In the genomic region with DNA sequence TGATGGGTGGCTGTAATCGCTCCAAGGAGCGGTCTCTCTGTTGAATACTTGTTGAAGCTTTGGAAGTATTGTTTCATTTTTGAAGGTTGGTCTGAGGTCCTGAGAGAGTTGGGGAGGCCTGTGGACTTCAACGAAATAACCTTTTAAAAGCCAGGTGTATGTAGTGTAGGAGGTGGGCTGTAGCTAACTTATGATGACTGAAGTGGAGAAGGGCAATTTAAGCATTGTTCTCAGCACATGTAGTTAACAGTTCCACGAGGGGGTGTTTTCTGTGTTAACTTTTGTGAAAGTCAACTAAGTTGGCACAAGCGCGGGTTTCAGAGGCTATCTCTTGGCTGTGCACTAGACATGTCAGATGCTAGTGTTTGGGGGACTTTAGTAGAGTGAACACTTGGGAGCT, we compare ENCODE assay signal across 9 mouse cellular contexts. TPM values are rescaled to one million over a fixed set of nuclear protein-coding genes. Genes with fewer than 3 reads are reported as not detected.
A peak's percentile ranks its signal among the peaks of the same experiment; 100 is the strongest.
DNase-seq lines count a peak whose midpoint lies in the region; ATAC-seq and TF ChIP-seq lines count a peak whose summit lies in the region.
"Had no signal": no experiment of that assay in that cellular context is flagged by ENCODE, and none has a peak within 500 bp of the region (broad histone marks: within the 10 kb centered on the region; RNA-seq: fewer than 3 reads in every experiment).

No protein-coding gene starts in this region.

- H3K9ac ChIP-seq in CH12.LX (ENCODE audit: insufficient read depth, low read depth), result peak overlapping the region; percentile 95
- H3K9ac ChIP-seq in forebrain, embryonic 16.5 days (replicated peaks; ENCODE audit: low read depth, low read length), result no peak overlapping the region
- H3K9ac ChIP-seq in liver, embryonic 12.5 days, result peak overlapping the region; percentile 97

- peaks cover 44% of the 10 kb centered on the region for H3K79me2 ChIP-seq in CH12.LX (replicated peaks; ENCODE audit: control insufficient read depth, extremely low read depth, insufficient read depth, poor library complexity, severe bottlenecking)

- H3K4me3 ChIP-seq in CH12.LX (replicated peaks in 1 of 3; ENCODE audit: low read depth in 2 of 3, low read length in 2 of 3, poor library complexity in 1 of 3), result peak overlapping the region; percentile 80 to 89 (median 85)
- peak overlapping the region; percentile 82 for H3K4me3 ChIP-seq in forebrain, embryonic 16.5 days (replicated peaks; ENCODE audit: low read length)
- peak overlapping the region; percentile 96 for H3K4me3 ChIP-seq in liver, embryonic 12.5 days

- H3K36me3 ChIP-seq in CH12.LX (replicated peaks in 1 of 2; ENCODE audit: control insufficient read depth in 1 of 2, insufficient read depth in 1 of 2, low read length in 1 of 2), result peaks cover 2 to 11% of the 10 kb centered on the region in 2 experiments
- no peaks in the 10 kb centered on the region for H3K36me3 ChIP-seq in forebrain, embryonic 16.5 days (ENCODE audit: control insufficient read depth, insufficient read depth)
- no peaks in the 10 kb centered on the region for H3K36me3 ChIP-seq in liver, embryonic 12.5 days

- no peak for TF ChIP-seq CTCF in CH12.LX (conservative IDR thresholded peaks at IDR 0.05 in 1 of 2, IDR thresholded peaks at IDR 0.05 in 1 of 2; ENCODE audit: low read depth in 2 of 2, low read length in 2 of 2)

- DNase-seq in gastrocnemius, adult 18-20 months (ENCODE audit: low spot score), result peak; percentile 2
- no peak for DNase-seq in gastrocnemius, postnatal 4 days (ENCODE audit: low spot score in 2 of 2)
- DNase-seq in CH12.LX (ENCODE audit: extremely low read depth), result no peak
- DNase-seq in urinary bladder, postnatal 10 days (ENCODE audit: low spot score), result no peak
- no peak for DNase-seq in ovary, postnatal 36 days (ENCODE audit: low spot score)
- DNase-seq in thymus, postnatal 4 days, result no peak

- no peak for TF ChIP-seq POLR2A in CH12.LX (IDR thresholded peaks at IDR 0.05; ENCODE audit: low read depth, low read length)

- H3K4me2 ChIP-seq in CH12.LX (ENCODE audit: insufficient read depth, low read depth, poor library complexity, severe bottlenecking), result peak overlapping the region; percentile 99
- peak overlapping the region; percentile 60 for H3K4me2 ChIP-seq in forebrain, embryonic 16.5 days (ENCODE audit: low read length)
- H3K4me2 ChIP-seq in liver, embryonic 12.5 days, result peak overlapping the region; percentile 85

- H3K27me3 ChIP-seq in CH12.LX (replicated peaks), result no peaks in the 10 kb centered on the region
- no peaks in the 10 kb centered on the region for H3K27me3 ChIP-seq in forebrain, embryonic 16.5 days (replicated peaks; ENCODE audit: control insufficient read depth, insufficient read depth, low read length)
- H3K27me3 ChIP-seq in liver, embryonic 12.5 days (replicated peaks), result no peaks in the 10 kb centered on the region
- H3K27me3 ChIP-seq: Patski had no signal

- no peaks in the 10 kb centered on the region for H3K9me3 ChIP-seq in CH12.LX (replicated peaks; ENCODE audit: low read length)
- H3K9me3 ChIP-seq in forebrain, embryonic 16.5 days (ENCODE audit: control insufficient read depth, low read length), result no peaks in the 10 kb centered on the region
- no peaks in the 10 kb centered on the region for H3K9me3 ChIP-seq in liver, embryonic 12.5 days (replicated peaks)

- 47% methylated on average over 6 of the region's 6 CpGs for WGBS in forebrain, embryonic 16.5 days
- 33% methylated on average over 6 of the region's 6 CpGs for WGBS in liver, embryonic 12.5 days (ENCODE audit: insufficient replicate concordance)

- no peak for ATAC-seq in forebrain, embryonic 16.5 days
- ATAC-seq in liver, embryonic 12.5 days, result no peak

- in situ Hi-C loops in CH12.LX (cut with MboI; ENCODE audit: low pct_ligation_motif_present, low pct_unique_long_range_greater_than_20kb, low sequenced_read_pairs), result no loop called here

- peaks cover 3 to 24% of the 10 kb centered on the region in 2 experiments; a peak in 2 of 4 replicates for H3K4me1 ChIP-seq in CH12.LX (ENCODE audit: control insufficient read depth in 1 of 2, insufficient read depth in 2 of 2)
- peaks cover 18% of the 10 kb centered on the region for H3K4me1 ChIP-seq in forebrain, embryonic 16.5 days (replicated peaks; ENCODE audit: control insufficient read depth, insufficient read depth, low read length)
- peaks cover 49% of the 10 kb centered on the region for H3K4me1 ChIP-seq in liver, embryonic 12.5 days

- TF ChIP-seq RAD21 in CH12.LX (IDR thresholded peaks at IDR 0.05; ENCODE audit: low read depth, low read length), result no peak

- dilution Hi-C loops in CH12.LX (cut with MboI; ENCODE audit: extremely low pct_ligation_motif_present, extremely low pct_unique_long_range_greater_than_20kb, low sequenced_read_pairs), result no loop called here

- H3K27ac ChIP-seq in CH12.LX (ENCODE audit: insufficient read depth, low read depth), result no peak overlapping the region
- no peak overlapping the region for H3K27ac ChIP-seq in forebrain, embryonic 16.5 days (ENCODE audit: low read length)
- H3K27ac ChIP-seq in liver, embryonic 12.5 days, result no peak overlapping the region

- TF ChIP-seq EP300 in CH12.LX (IDR thresholded peaks at IDR 0.05; ENCODE audit: low read length), result no peak

TF ChIP-seq in CH12.LX, 34 proteins besides CTCF, POLR2A, EP300 and RAD21:
- TF ChIP-seq HCFC1 (IDR thresholded peaks at IDR 0.05; ENCODE audit: low read depth, low read length), result no peak
- no peak for TF ChIP-seq MAX (IDR thresholded peaks at IDR 0.05; ENCODE audit: low read length)
- no peak for TF ChIP-seq TCF12 (IDR thresholded peaks at IDR 0.05; ENCODE audit: low read depth, low read length)
- no peak for TF ChIP-seq MAZ (IDR thresholded peaks at IDR 0.05; ENCODE audit: low read depth, low read length)
- no peak for TF ChIP-seq USF1 (IDR thresholded peaks at IDR 0.05; ENCODE audit: low read depth, low read length)

RNA-seq across cellular contexts. Expression of gene Pds5b, which starts 1.3 kb away (rescaled TPM):
- 10 to 100 TPM; 21.2 to 22.2 TPM for total RNA-seq in gastrocnemius, adult 18-20 months (2021)
- total RNA-seq in gastrocnemius, postnatal 4 days (2021), result 10 to 100 TPM; 39.9 to 44.8 TPM
- total RNA-seq in CH12.LX (2012; rRNA removed), result 14.3 and 15.0 TPM in 2 replicates
- total RNA-seq in CH12.LX (2014; rRNA removed), result 27.4 and 27.5 TPM in 2 replicates
- 26.0 and 31.1 TPM in 2 replicates for polyA plus RNA-seq in CH12.LX (2012; ENCODE audit: insufficient read length, low read depth)
- polyA plus RNA-seq in forebrain, embryonic 16.5 days (2015; fragmentation: Nextera tagmentation; extraction: Ambion mirVana), result 32.3 TPM in 2 replicates
- polyA plus RNA-seq in liver, embryonic 12.5 days (2016; fragmentation: Nextera tagmentation; extraction: Ambion mirVana), result 16.4 and 16.7 TPM in 2 replicates

RNA-seq across cellular contexts. Expression of gene N4bp2l2, which starts 8.9 kb away (rescaled TPM):
- total RNA-seq in gastrocnemius, adult 18-20 months (2021), result 10 to 100 TPM; 24.1 to 34.5 TPM
- 10 to 100 TPM; 53.7 to 54.1 TPM for total RNA-seq in gastrocnemius, postnatal 4 days (2021)
- total RNA-seq in CH12.LX (2012; rRNA removed), result 53.1 and 65.3 TPM in 2 replicates
- 84.4 and 96.5 TPM in 2 replicates for total RNA-seq in CH12.LX (2014; rRNA removed)
- 80.0 and 84.9 TPM in 2 replicates for polyA plus RNA-seq in CH12.LX (2012; ENCODE audit: insufficient read length, low read depth)
- 28.9 and 30.3 TPM in 2 replicates for polyA plus RNA-seq in forebrain, embryonic 16.5 days (2015; fragmentation: Nextera tagmentation; extraction: Ambion mirVana)
- polyA plus RNA-seq in liver, embryonic 12.5 days (2016; fragmentation: Nextera tagmentation; extraction: Ambion mirVana), result 25.6 and 29.5 TPM in 2 replicates
